Mouse (Mus musculus) bone marrow, adult 2 months (tissue): ENCODE data around the gene Rgl1.

Experiments
- CTCF ChIP-seq: fragments of 200-500 bp; IDR thresholded peaks from 2 replicates; pipeline ENCODE4 v1.5.1; 2011; ENCODE audit warnings: low read length, control low read depth; ENCODE audit not compliant: control insufficient read depth, insufficient read depth
- POLR2A ChIP-seq: fragments of 200-500 bp; IDR thresholded peaks from 2 replicates; pipeline ENCODE4 v1.6.1; 2011; ENCODE audit warnings: low read depth, mild to moderate bottlenecking, control low read depth, low read length, borderline replicate concordance; ENCODE audit not compliant: control insufficient read depth

GRCm38 (mm10) chr1:152609547-152609946 is 156.6 kb downstream of the Rgl1 start:
- no peak for TF ChIP-seq CTCF
- no peak for TF ChIP-seq POLR2A
